Mouse (Mus musculus) myocyte (in vitro differentiated cells): ENCODE data around the gene Pigt.

Experiments
- CEBPB ChIP-seq: IDR thresholded peaks from 2 replicates; pipeline ENCODE4 v1.6.1; 2011; ENCODE audit warnings: mild to moderate bottlenecking, moderate library complexity; ENCODE audit not compliant: poor library complexity, insufficient read depth, severe bottlenecking
- E2F4 ChIP-seq: IDR thresholded peaks from one replicate; pipeline ENCODE4 v1.6.1; 2011; ENCODE audit warnings: mild to moderate bottlenecking, control low read depth, moderate library complexity; ENCODE audit not compliant: insufficient read depth
- MAX ChIP-seq: IDR thresholded peaks from one replicate; pipeline ENCODE4 v1.6.1; 2011; ENCODE audit warnings: low read depth, mild to moderate bottlenecking, control low read depth
- MYOD1 ChIP-seq, 3 experiments: IDR thresholded peaks; one replicate each; pipeline ENCODE4 v1.6.1; 2011; ENCODE audit warnings: control low read depth in 2 of 3, low read depth in 2 of 3, mild to moderate bottlenecking in 2 of 3, moderate library complexity in 1 of 3; ENCODE audit not compliant: insufficient read length in 2 of 3, control insufficient read depth in 1 of 3
- MYOG ChIP-seq, 3 experiments: IDR thresholded peaks; one replicate each; pipeline ENCODE4 v1.6.1; 2011; ENCODE audit warnings: control low read depth in 2 of 3, low read depth in 2 of 3, mild to moderate bottlenecking in 2 of 3; ENCODE audit not compliant: insufficient read length in 2 of 3, control insufficient read depth in 1 of 3, insufficient read depth in 1 of 3
- POLR2A ChIP-seq: IDR thresholded peaks from one replicate; pipeline ENCODE4 v1.6.1; 2011; ENCODE audit warnings: low read depth, mild to moderate bottlenecking, control low read depth, moderate library complexity; ENCODE audit not compliant: insufficient read length
- POLR2AphosphoS2 ChIP-seq: IDR thresholded peaks from one replicate; pipeline ENCODE4 v1.6.1; 2011; ENCODE audit warnings: low read depth, control low read depth; ENCODE audit not compliant: insufficient read length
- REST ChIP-seq: IDR thresholded peaks from one replicate; pipeline ENCODE4 v1.6.1; 2011; ENCODE audit warnings: mild to moderate bottlenecking, control low read depth, moderate library complexity; ENCODE audit not compliant: insufficient read depth, insufficient read length
- TCF12 ChIP-seq: IDR thresholded peaks from one replicate; pipeline ENCODE4 v1.6.1; 2011; ENCODE audit warnings: mild to moderate bottlenecking, control low read depth; ENCODE audit not compliant: poor library complexity, insufficient read depth, severe bottlenecking
- TCF3 ChIP-seq: IDR thresholded peaks from one replicate; pipeline ENCODE4 v1.6.1; 2011; ENCODE audit warnings: low read depth, control low read depth; ENCODE audit not compliant: insufficient read length
- USF1 ChIP-seq: IDR thresholded peaks from one replicate; pipeline ENCODE4 v1.6.1; 2011; ENCODE audit warnings: low read depth, mild to moderate bottlenecking, control low read depth, moderate library complexity

DNA sequence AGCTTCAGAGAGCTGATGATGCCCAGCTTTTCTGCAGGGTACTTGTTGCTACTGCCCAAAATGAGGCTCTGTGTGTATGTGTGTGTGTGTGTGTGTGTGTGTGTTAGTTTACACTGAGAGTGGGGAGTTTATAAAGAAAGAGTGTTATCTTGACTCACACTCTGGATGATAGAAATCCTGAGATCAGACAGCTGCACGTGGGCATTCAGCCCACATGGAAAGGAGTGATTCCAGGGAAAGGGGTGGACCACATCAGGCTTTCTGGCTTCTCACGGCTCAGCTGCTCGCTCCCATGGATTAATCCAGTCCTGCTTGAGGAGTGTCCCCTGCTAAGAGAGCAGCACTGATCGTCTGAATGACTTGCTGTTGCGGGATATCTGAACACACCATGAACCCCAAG lies 44.8 kb downstream of the Pigt start:
- no peak for TF ChIP-seq CEBPB
- TF ChIP-seq POLR2AphosphoS2 = no peak
- TF ChIP-seq MAX = no peak
- no peak for TF ChIP-seq MYOG (IDR thresholded peaks at IDR 0.05; ENCODE audit: control insufficient read depth in 1 of 3, insufficient read depth in 1 of 3, insufficient read length in 2 of 3, low read depth in 2 of 3)
- no peak for TF ChIP-seq POLR2A
- no peak for TF ChIP-seq USF1
- TF ChIP-seq MYOD1 (IDR thresholded peaks at IDR 0.05; ENCODE audit: control insufficient read depth in 1 of 3, insufficient read length in 2 of 3, low read depth in 2 of 3) = no peak
- TF ChIP-seq REST = no peak
- TF ChIP-seq E2F4 = no peak
- no peak for TF ChIP-seq TCF12
- TF ChIP-seq TCF3 = no peak
